Mouse (Mus musculus) forebrain, embryonic 16.5 days (tissue): ENCODE measurements around the gene Eftud2. TPM values are rescaled to one million over a fixed set of nuclear protein-coding genes. Genes with fewer than 3 reads are reported as not detected.

ENCODE experiments used
- ATAC-seq: fragments of 200-750 bp; cut with Nextera tagmentation; 2 replicates; pipeline ENCODE4 v1.8.0; 2017; ENCODE audit warnings: mild to moderate bottlenecking, moderate library complexity
- H3K27ac ChIP-seq: fragments of 300-500 bp; sonication (generic); 2 replicates; pipeline ENCODE4 v1.5.1; 2014; ENCODE audit warnings: low read length, control low read depth
- H3K27me3 ChIP-seq: fragments of 300-500 bp; sonication (generic); replicated peaks from 2 replicates; pipeline ENCODE4 v1.6.1; 2014; ENCODE audit warnings: low read length; ENCODE audit not compliant: control insufficient read depth, insufficient read depth
- H3K36me3 ChIP-seq: fragments of 300-500 bp; sonication (generic); 2 replicates; pipeline ENCODE4 v1.6.1; 2014; ENCODE audit not compliant: control insufficient read depth, insufficient read depth
- H3K4me1 ChIP-seq: fragments of 300-500 bp; sonication (generic); replicated peaks from 2 replicates; pipeline ENCODE4 v1.6.1; 2014; ENCODE audit warnings: low read length; ENCODE audit not compliant: control insufficient read depth, insufficient read depth
- H3K4me2 ChIP-seq: fragments of 300-500 bp; sonication (generic); 2 replicates; pipeline ENCODE4 v1.6.1; 2014; ENCODE audit warnings: mild to moderate bottlenecking, low read length, control low read depth
- H3K4me3 ChIP-seq: fragments of 300-500 bp; sonication (generic); replicated peaks from 2 replicates; pipeline ENCODE4 v1.5.1; 2014; ENCODE audit warnings: mild to moderate bottlenecking, low read length, control low read depth
- H3K9ac ChIP-seq: fragments of 300-500 bp; sonication (generic); replicated peaks from 2 replicates; pipeline ENCODE4 v1.6.1; 2014; ENCODE audit warnings: low read depth, low read length, control low read depth
- H3K9me3 ChIP-seq: fragments of 300-500 bp; sonication (generic); 2 replicates; pipeline ENCODE4 v1.6.1; 2016; ENCODE audit warnings: low read length; ENCODE audit not compliant: control insufficient read depth
- WGBS: fragments of 180-500 bp; shearing (Covaris S2); extraction: QIAGEN DNeasy Blood & Tissue Kit; methylation state at CpG from one replicate; pipeline ENCODE4 v1.1.7; 2014; 5-methylcytosine and 5-hydroxymethylcytosine counted together
- polyA plus RNA-seq: library from polyadenylated mRNA; unstranded; fragments of >200 nt; fragmentation: Nextera tagmentation; extraction: Ambion mirVana; gene quantifications from 2 replicates; pipeline ENCODE4 v1.2.1, GENCODE M21; 2015

Eftud2 gene
- polyA plus RNA-seq, 1 experiment from 2014 or later = 188 TPM

DNA sequence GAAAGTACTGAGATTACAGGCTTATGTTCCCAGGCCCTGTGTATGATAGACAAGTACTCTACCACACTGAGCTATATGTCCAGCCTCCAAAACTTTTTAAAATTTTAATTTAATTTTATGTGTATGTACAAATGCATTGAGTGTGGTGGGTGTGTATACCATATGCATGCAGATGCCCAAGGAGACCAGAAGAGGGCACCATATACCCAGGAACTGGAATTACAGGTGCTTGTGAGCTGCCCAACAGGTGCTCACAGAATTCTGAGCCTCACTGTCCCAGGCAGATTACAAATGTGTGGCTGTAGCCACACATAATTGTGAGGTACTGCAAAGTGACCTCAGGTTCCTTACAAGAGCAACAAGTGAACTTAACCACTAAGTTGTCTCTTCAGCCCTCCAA, 27.0 kb downstream of the Eftud2 start:
- no peak for ATAC-seq
- H3K27me3 ChIP-seq = no peaks in the 10 kb centered on the region
- no peak overlapping the region for H3K9ac ChIP-seq
- no peaks in the 10 kb centered on the region for H3K9me3 ChIP-seq
- no peak overlapping the region for H3K4me2 ChIP-seq
- H3K27ac ChIP-seq = no peak overlapping the region
- H3K4me3 ChIP-seq = no peak overlapping the region
- no peaks in the 10 kb centered on the region for H3K4me1 ChIP-seq
- H3K36me3 ChIP-seq = peaks cover 49% of the 10 kb centered on the region

GRCm38 (mm10) chr11:102851883-102852282, 28.9 kb downstream of the Eftud2 start:
- Histone ChIP-seq H3K4me3 (no peak overlapping the region), H3K4me2 (no peak overlapping the region), H3K9me3 (no peaks in the 10 kb centered on the region), H3K27me3 (no peaks in the 10 kb centered on the region), H3K9ac (no peak overlapping the region), H3K27ac (no peak overlapping the region), H3K36me3 (peaks cover 49% of the 10 kb centered on the region), H3K4me1 (no peaks in the 10 kb centered on the region)
- ATAC-seq = no peak
- WGBS = 72% methylated on average over 5 of the region's 5 CpGs

DNA sequence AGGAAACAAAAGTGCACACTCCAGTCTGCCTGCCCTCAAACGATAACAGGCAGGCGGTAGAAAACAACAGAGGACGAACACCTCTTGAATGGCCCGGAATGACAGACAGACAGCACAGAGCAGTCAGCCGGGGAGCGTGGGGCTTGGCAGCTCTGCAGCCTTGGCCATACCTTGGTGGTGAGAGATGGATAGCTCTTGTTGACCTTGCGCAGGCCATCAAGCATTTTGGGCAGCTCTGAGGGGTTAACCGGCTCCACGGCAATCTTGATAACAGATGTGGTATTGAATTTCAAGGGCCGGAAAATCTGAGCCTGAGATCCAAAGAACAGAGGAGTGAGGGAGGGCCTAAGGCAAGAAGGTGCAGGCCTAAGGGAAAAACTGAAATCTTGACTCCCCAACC, 34.9 kb downstream of the Eftud2 start:
- no peak overlapping the region for H3K4me2 ChIP-seq
- peaks cover 63% of the 10 kb centered on the region for H3K36me3 ChIP-seq
- no peaks in the 10 kb centered on the region for H3K4me1 ChIP-seq
- no peak overlapping the region for H3K27ac ChIP-seq
- no peak for ATAC-seq
- H3K9ac ChIP-seq = no peak overlapping the region
- no peaks in the 10 kb centered on the region for H3K9me3 ChIP-seq
- 94% methylated on average over 10 of the region's 10 CpGs for WGBS
- H3K4me3 ChIP-seq = no peak overlapping the region
- H3K27me3 ChIP-seq = no peaks in the 10 kb centered on the region

- 86% methylated on average over 9 of the region's 9 CpGs for WGBS
- no peak overlapping the region for H3K4me2 ChIP-seq
Measured at GRCm38 (mm10) chr11:102838616-102839150, 42.1 kb downstream of the Eftud2 start.

GRCm38 (mm10) chr11:102838126-102838525, 42.7 kb downstream of the Eftud2 start:
- no peak for ATAC-seq
- no peaks in the 10 kb centered on the region for H3K4me1 ChIP-seq
- no peaks in the 10 kb centered on the region for H3K9me3 ChIP-seq
- H3K4me3 ChIP-seq = no peak overlapping the region
- WGBS = 89% methylated on average over 2 of the region's 2 CpGs
- no peak overlapping the region for H3K9ac ChIP-seq
- H3K4me2 ChIP-seq = no peak overlapping the region
- no peaks in the 10 kb centered on the region for H3K27me3 ChIP-seq
- peaks cover 23% of the 10 kb centered on the region for H3K36me3 ChIP-seq
- H3K27ac ChIP-seq = no peak overlapping the region

More at GRCm38 (mm10) chr11:102838616-102839150, 42.1 kb downstream of the Eftud2 start:
- ATAC-seq = no peak
- H3K36me3 ChIP-seq = peaks cover 26% of the 10 kb centered on the region
- H3K9ac ChIP-seq = no peak overlapping the region
- no peaks in the 10 kb centered on the region for H3K27me3 ChIP-seq
- no peaks in the 10 kb centered on the region for H3K9me3 ChIP-seq
- no peak overlapping the region for H3K27ac ChIP-seq
- no peaks in the 10 kb centered on the region for H3K4me1 ChIP-seq
- no peak overlapping the region for H3K4me3 ChIP-seq

- 100% methylated on average over 1 of the region's 1 CpGs for WGBS
- ATAC-seq = no peak
- Histone ChIP-seq H3K4me1 (no peaks in the 10 kb centered on the region), H3K9ac (no peak overlapping the region), H3K4me3 (no peak overlapping the region), H3K27me3 (no peaks in the 10 kb centered on the region), H3K27ac (no peak overlapping the region), H3K4me2 (no peak overlapping the region), H3K36me3 (peaks cover 21% of the 10 kb centered on the region), H3K9me3 (no peaks in the 10 kb centered on the region)
Measured at GRCm38 (mm10) chr11:102837385-102837784, 43.4 kb downstream of the Eftud2 start.

- Histone ChIP-seq H3K9ac (no peak overlapping the region), H3K36me3 (peaks cover 13% of the 10 kb centered on the region)
- WGBS = 91% methylated on average over 9 of the region's 9 CpGs
Measured at GRCm38 (mm10) chr11:102836146-102836545, 44.6 kb downstream of the Eftud2 start.

GRCm38 (mm10) chr11:102835549-102835948, 45.2 kb downstream of the Eftud2 start, which contains the start of gene Higd1b:
Higd1b (plus strand) TSS chr11:102835849.
- Histone ChIP-seq H3K4me3 (no peak within 1 kb of the TSS), H3K27me3 (no peaks in the 10 kb centered on the region), H3K4me2 (no peak within 1 kb of the TSS), H3K36me3 (peaks cover 9% of the 10 kb centered on the region; the same call in 1 of the 2 replicates), H3K4me1 (no peaks in the 10 kb centered on the region), H3K27ac (no peak within 1 kb of the TSS), H3K9me3 (no peaks in the 10 kb centered on the region), H3K9ac (no peak within 1 kb of the TSS)
- no peak for ATAC-seq
- 79% methylated on average over 4 of the region's 4 CpGs for whole genome bisulfite sequencing

More at GRCm38 (mm10) chr11:102836146-102836545, 44.6 kb downstream of the Eftud2 start:
- no peak overlapping the region for H3K27ac ChIP-seq
- H3K4me1 ChIP-seq = no peaks in the 10 kb centered on the region
- H3K9me3 ChIP-seq = no peaks in the 10 kb centered on the region
- no peak for ATAC-seq
- no peak overlapping the region for H3K4me2 ChIP-seq
- no peaks in the 10 kb centered on the region for H3K27me3 ChIP-seq
- no peak overlapping the region for H3K4me3 ChIP-seq

DNA sequence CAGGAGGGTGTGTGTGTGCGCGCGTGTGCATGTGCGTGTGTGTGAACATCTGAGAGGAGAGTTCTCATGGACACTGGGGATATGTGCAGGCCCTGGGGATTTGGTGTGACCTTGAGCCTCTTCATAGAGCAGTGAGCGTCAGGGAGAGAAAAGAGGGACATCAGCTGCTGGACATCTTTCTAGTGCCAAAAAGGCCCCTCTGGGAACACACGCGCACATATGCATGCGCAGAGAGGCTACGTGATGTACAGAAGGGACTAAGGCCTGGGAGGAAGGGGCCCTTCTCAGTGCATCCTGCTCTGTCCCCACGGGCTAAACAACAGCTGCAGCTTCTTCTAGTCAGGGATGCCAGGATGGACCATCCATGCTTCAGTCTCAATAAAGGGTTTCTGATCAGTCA, 46.6 kb downstream of the Eftud2 start:
- no peak overlapping the region for H3K27ac ChIP-seq
- no peak for ATAC-seq
- H3K27me3 ChIP-seq = no peaks in the 10 kb centered on the region
- H3K4me2 ChIP-seq = no peak overlapping the region
- no peak overlapping the region for H3K4me3 ChIP-seq
- H3K4me1 ChIP-seq = no peaks in the 10 kb centered on the region
- no peak overlapping the region for H3K9ac ChIP-seq
- no peaks in the 10 kb centered on the region for H3K9me3 ChIP-seq
- H3K36me3 ChIP-seq = peaks cover 7% of the 10 kb centered on the region; the same call in 1 of the 2 replicates
- 86% methylated on average over 10 of the region's 10 CpGs for WGBS
